Mouse (Mus musculus) liver, embryonic 15.5 days (tissue): ENCODE measurements at regions not wholly inside any gene's neighbourhood (a gene's known extent, or its start where the extent isn't known, plus 50 kb on each side); places are given as distances from the start of the nearest gene placed in this dataset.

Source experiments
- ATAC-seq: fragments of 200-750 bp; cut with Nextera tagmentation; 2 replicates; pipeline ENCODE4 v1.8.0; 2017; ENCODE audit warnings: moderate number of reproducible peaks, mild to moderate bottlenecking, moderate library complexity; ENCODE audit not compliant: insufficient read depth
- H3K27ac ChIP-seq: fragments of 300-500 bp; sonication (generic); replicated peaks from 2 replicates; pipeline ENCODE4 v1.5.1; 2015; ENCODE audit warnings: mild to moderate bottlenecking, inconsistent platforms
- H3K27me3 ChIP-seq: fragments of 300-500 bp; sonication (generic); 2 replicates; pipeline ENCODE4 v1.6.1; 2015; ENCODE audit warnings: mild to moderate bottlenecking, inconsistent platforms
- H3K36me3 ChIP-seq: fragments of 300-500 bp; sonication (generic); replicated peaks from 2 replicates; pipeline ENCODE4 v1.6.1; 2015; ENCODE audit warnings: moderate library complexity, mild to moderate bottlenecking, inconsistent platforms
- H3K4me1 ChIP-seq: fragments of 300-500 bp; sonication (generic); replicated peaks from 2 replicates; pipeline ENCODE4 v1.6.1; 2015; ENCODE audit warnings: inconsistent platforms
- H3K4me2 ChIP-seq: fragments of 300-500 bp; sonication (generic); 2 replicates; pipeline ENCODE4 v1.6.1; 2015; ENCODE audit warnings: moderate library complexity, mild to moderate bottlenecking, inconsistent platforms
- H3K4me3 ChIP-seq: fragments of 300-500 bp; sonication (generic); replicated peaks from 2 replicates; pipeline ENCODE4 v1.5.1; 2015; ENCODE audit warnings: mild to moderate bottlenecking, inconsistent platforms
- H3K9ac ChIP-seq: fragments of 300-500 bp; sonication (generic); 2 replicates; pipeline ENCODE4 v1.6.1; 2015; ENCODE audit warnings: moderate library complexity, mild to moderate bottlenecking, inconsistent platforms
- H3K9me3 ChIP-seq: fragments of 300-500 bp; sonication (generic); replicated peaks from 2 replicates; pipeline ENCODE4 v1.6.1; 2016; ENCODE audit warnings: inconsistent platforms
- whole genome bisulfite sequencing: fragments of 180-500 bp; shearing (Covaris S2); methylation state at CpG from one replicate; pipeline ENCODE4 v1.1.7; 2015; ENCODE audit warnings: mixed read lengths; ENCODE audit not compliant: insufficient replicate concordance; 5-methylcytosine and 5-hydroxymethylcytosine counted together

- WGBS, result 44% methylated on average over 3 of the region's 3 CpGs
- Histone ChIP-seq H3K4me2 (no peak overlapping the region), H3K4me3 (no peak overlapping the region), H3K9ac (no peak overlapping the region), H3K27ac (no peak overlapping the region), H3K4me1 (no peaks in the 10 kb centered on the region), H3K27me3 (no peaks in the 10 kb centered on the region), H3K9me3 (no peaks in the 10 kb centered on the region), H3K36me3 (no peaks in the 10 kb centered on the region)
- ATAC-seq, result no peak
Observed at GRCm38 (mm10) chr3:70308061-70308461, 300.6 kb downstream of the Otol1 start.

DNA sequence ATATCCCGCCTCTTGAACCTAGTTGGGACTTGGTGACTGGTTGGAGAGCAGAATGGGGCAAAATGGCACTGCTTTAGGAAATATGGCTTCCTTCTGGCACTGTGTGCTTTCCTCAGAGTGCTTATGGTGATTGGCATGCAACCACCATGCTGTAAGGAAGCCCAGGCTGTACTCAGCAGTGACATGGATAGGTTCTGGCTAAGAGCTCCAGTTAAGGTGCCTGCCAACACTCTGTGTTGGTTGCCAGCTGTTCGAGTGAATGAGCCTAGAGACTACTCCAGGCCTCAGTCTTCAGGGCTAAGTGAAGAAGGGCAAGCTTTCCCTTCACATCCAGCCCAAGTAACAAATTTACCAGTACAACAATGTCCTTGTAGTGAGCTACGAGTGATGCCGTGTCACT lies 301.9 kb downstream of the Otol1 start:
- no peaks in the 10 kb centered on the region for H3K9me3 ChIP-seq
- no peak overlapping the region for H3K9ac ChIP-seq
- no peak overlapping the region for H3K27ac ChIP-seq
- H3K36me3 ChIP-seq, result no peaks in the 10 kb centered on the region
- WGBS, result 66% methylated on average over 4 of the region's 4 CpGs
- no peaks in the 10 kb centered on the region for H3K27me3 ChIP-seq
- ATAC-seq, result no peak
- no peaks in the 10 kb centered on the region for H3K4me1 ChIP-seq
- H3K4me3 ChIP-seq, result no peak overlapping the region
- H3K4me2 ChIP-seq, result no peak overlapping the region

GRCm38 (mm10) chr3:70311055-70311454 lies 303.6 kb downstream of the Otol1 start:
- Histone ChIP-seq H3K4me1 (no peaks in the 10 kb centered on the region), H3K36me3 (no peaks in the 10 kb centered on the region), H3K27me3 (no peaks in the 10 kb centered on the region), H3K4me2 (no peak overlapping the region), H3K4me3 (no peak overlapping the region), H3K9ac (no peak overlapping the region), H3K9me3 (no peaks in the 10 kb centered on the region), H3K27ac (no peak overlapping the region)
- no peak for ATAC-seq

DNA sequence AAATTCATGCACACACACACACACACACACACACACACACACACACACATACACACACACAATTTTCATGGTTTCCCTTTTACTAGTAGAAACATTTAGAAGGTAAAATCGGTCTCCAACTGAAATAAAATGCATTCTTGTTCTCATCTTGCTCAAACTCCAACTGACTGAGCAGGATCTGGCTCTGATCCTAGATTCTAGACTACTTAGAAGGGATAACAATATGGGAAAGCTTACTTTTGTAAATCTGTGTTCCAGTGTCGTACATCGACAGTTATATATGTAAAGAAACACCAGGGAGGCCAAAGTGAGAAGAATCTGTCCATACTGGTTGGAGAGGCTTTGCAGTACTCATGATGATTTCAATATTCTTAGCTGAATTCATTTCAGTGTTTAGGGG lies 304.6 kb downstream of the Otol1 start:
- Histone ChIP-seq H3K9me3 (no peaks in the 10 kb centered on the region), H3K27ac (no peak overlapping the region), H3K36me3 (no peaks in the 10 kb centered on the region), H3K9ac (no peak overlapping the region), H3K4me2 (no peak overlapping the region), H3K27me3 (no peaks in the 10 kb centered on the region), H3K4me3 (no peak overlapping the region), H3K4me1 (no peaks in the 10 kb centered on the region)
- 68% methylated on average over 3 of the region's 3 CpGs for WGBS
- ATAC-seq, result no peak

- no peaks in the 10 kb centered on the region for H3K9me3 ChIP-seq
- no peak for ATAC-seq
- 56% methylated on average over 7 of the region's 7 CpGs for WGBS
- H3K4me2 ChIP-seq, result no peak overlapping the region
- H3K4me3 ChIP-seq, result no peak overlapping the region
- no peaks in the 10 kb centered on the region for H3K4me1 ChIP-seq
- no peaks in the 10 kb centered on the region for H3K36me3 ChIP-seq
- H3K27me3 ChIP-seq, result no peaks in the 10 kb centered on the region
- no peak overlapping the region for H3K27ac ChIP-seq
- H3K9ac ChIP-seq, result no peak overlapping the region
Observed at GRCm38 (mm10) chr3:70313119-70313868, 305.9 kb downstream of the Otol1 start.

GRCm38 (mm10) chr3:70314239-70314638 lies 306.8 kb downstream of the Otol1 start:
- Histone ChIP-seq H3K4me3 (no peak overlapping the region), H3K9me3 (no peaks in the 10 kb centered on the region), H3K4me2 (no peak overlapping the region), H3K36me3 (no peaks in the 10 kb centered on the region), H3K27ac (no peak overlapping the region), H3K4me1 (no peaks in the 10 kb centered on the region), H3K9ac (no peak overlapping the region), H3K27me3 (no peaks in the 10 kb centered on the region)
- 36% methylated on average over 4 of the region's 4 CpGs for WGBS
- ATAC-seq, result no peak

GRCm38 (mm10) chr3:70318377-70318776 lies 311.0 kb downstream of the Otol1 start:
- H3K4me1 ChIP-seq, result no peaks in the 10 kb centered on the region
- ATAC-seq, result no peak
- H3K4me2 ChIP-seq, result no peak overlapping the region
- WGBS, result 56% methylated on average over 2 of the region's 2 CpGs
- no peak overlapping the region for H3K4me3 ChIP-seq
- no peak overlapping the region for H3K27ac ChIP-seq
- H3K27me3 ChIP-seq, result no peaks in the 10 kb centered on the region
- H3K9ac ChIP-seq, result no peak overlapping the region
- H3K9me3 ChIP-seq, result no peaks in the 10 kb centered on the region
- H3K36me3 ChIP-seq, result no peaks in the 10 kb centered on the region

DNA sequence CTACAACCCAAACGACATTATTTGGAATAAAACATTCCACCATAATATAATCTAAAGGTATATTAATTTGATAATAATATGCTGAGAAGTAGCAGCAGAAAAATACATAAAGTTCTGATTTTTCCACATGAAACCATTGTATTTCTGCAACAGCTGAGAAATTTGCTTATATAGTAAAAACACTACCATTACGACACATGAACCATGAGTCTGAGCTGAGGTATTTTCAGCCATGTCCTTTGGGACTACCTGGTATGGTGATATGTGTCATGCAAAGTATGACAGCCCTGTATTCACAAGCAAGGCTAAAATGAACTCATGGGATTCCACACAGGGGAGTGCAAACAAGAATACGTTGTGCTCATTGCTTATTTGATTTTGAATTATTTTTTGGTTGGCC lies 311.7 kb downstream of the Otol1 start:
- no peak overlapping the region for H3K4me3 ChIP-seq
- no peak overlapping the region for H3K27ac ChIP-seq
- H3K27me3 ChIP-seq, result no peaks in the 10 kb centered on the region
- no peak for ATAC-seq
- WGBS, result 56% methylated on average over 3 of the region's 3 CpGs
- no peaks in the 10 kb centered on the region for H3K4me1 ChIP-seq
- no peaks in the 10 kb centered on the region for H3K9me3 ChIP-seq
- no peak overlapping the region for H3K9ac ChIP-seq
- H3K4me2 ChIP-seq, result no peak overlapping the region
- no peaks in the 10 kb centered on the region for H3K36me3 ChIP-seq

DNA sequence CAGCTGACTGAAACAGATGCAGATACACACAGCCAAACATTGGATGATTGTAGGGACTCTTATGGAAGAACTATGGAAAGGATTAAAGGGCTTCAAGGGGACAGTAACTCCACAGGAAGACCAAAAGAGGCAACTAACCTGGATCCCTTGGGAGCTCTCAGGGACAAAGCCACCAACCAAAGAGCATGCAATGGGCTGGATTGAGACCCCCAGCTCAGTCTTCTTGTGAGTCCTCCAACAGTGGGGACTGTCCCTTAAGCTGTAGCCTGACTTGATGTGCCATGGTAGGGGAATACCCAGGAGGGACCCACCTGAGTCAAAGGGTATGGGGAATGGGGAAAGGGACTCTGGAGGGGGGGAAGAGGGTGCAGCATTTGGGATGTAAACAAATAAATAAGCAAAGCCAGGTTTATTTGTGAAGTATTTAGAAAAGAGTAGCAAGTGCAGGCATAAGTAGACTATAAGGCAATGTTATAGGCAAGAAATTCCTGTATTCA lies 313.8 kb downstream of the Otol1 start:
- Histone ChIP-seq H3K9ac (no peak overlapping the region), H3K4me2 (no peak overlapping the region), H3K36me3 (no peaks in the 10 kb centered on the region), H3K9me3 (no peaks in the 10 kb centered on the region), H3K4me3 (no peak overlapping the region), H3K4me1 (no peaks in the 10 kb centered on the region), H3K27ac (no peak overlapping the region), H3K27me3 (no peaks in the 10 kb centered on the region)
- no peak for ATAC-seq

GRCm38 (mm10) chr3:70324692-70325091 lies 317.3 kb downstream of the Otol1 start:
- 49% methylated on average over 2 of the region's 2 CpGs for WGBS
- no peak overlapping the region for H3K4me2 ChIP-seq
- H3K4me1 ChIP-seq, result no peaks in the 10 kb centered on the region
- no peak overlapping the region for H3K9ac ChIP-seq
- no peak overlapping the region for H3K27ac ChIP-seq
- no peaks in the 10 kb centered on the region for H3K9me3 ChIP-seq
- no peak overlapping the region for H3K4me3 ChIP-seq
- no peak for ATAC-seq
- H3K27me3 ChIP-seq, result no peaks in the 10 kb centered on the region
- no peaks in the 10 kb centered on the region for H3K36me3 ChIP-seq
